Mouse (Mus musculus) brown adipose tissue, adult 24 weeks (tissue): ENCODE measurements at regions not wholly inside any gene's neighbourhood (a gene's known extent, or its start where the extent isn't known, plus 50 kb on each side); places are given as distances from the start of the nearest gene placed in this dataset.
"Not testable (repeated sequence)": the region's sequence is repeated elsewhere in the genome, so short reads cannot be mapped to it uniquely, and the experiment has no call there.

Experiments
- H3K27ac ChIP-seq: fragments of 200-500 bp; replicated peaks from 2 replicates; pipeline ENCODE4 v1.5.1; 2012; ENCODE audit warnings: low read depth, mild to moderate bottlenecking, low read length
- H3K4me1 ChIP-seq: fragments of 200-500 bp; 2 replicates; pipeline ENCODE4 v1.6.1; 2012; ENCODE audit warnings: low read length, mixed read lengths; ENCODE audit not compliant: control insufficient read depth, insufficient read depth, insufficient read length
- H3K4me3 ChIP-seq: fragments of 200-500 bp; 2 replicates; pipeline ENCODE4 v1.5.1; 2012; ENCODE audit warnings: low read depth, mild to moderate bottlenecking, low read length, moderate library complexity; ENCODE audit not compliant: insufficient read depth

GRCm38 (mm10) chr8:68958701-68959100, 250.1 kb upstream of the Zfp930 start:
- Histone ChIP-seq H3K4me1 (peaks cover 10% of the 10 kb centered on the region), H3K4me3 (no peak overlapping the region), H3K27ac (no peak overlapping the region)

- H3K4me3 ChIP-seq = no peak overlapping the region
- no peak overlapping the region for H3K27ac ChIP-seq
Measured at GRCm38 (mm10) chr8:68961981-68962380, 246.9 kb upstream of the Zfp930 start.

DNA sequence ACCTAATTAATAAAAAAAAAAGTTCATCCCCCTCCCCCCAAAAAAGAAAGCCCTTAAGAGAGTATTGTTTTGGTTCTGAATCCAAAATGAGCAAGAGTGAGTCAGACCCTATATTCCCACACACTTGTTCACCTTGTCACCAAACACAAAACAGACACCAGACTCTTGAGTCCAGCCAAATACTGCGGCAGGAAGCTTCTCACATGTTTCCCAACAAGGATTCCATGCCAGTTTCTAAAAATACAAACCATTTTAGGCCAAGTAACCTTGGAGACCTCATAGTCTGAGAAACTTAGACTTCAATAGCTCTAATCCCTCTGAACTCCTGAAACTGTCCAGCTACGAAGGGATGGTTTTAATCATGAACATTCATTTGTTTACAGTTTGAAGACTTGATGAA, 233.1 kb upstream of the Zfp930 start:
- Histone ChIP-seq H3K4me1 (peaks cover 10% of the 10 kb centered on the region), H3K27ac (no peak overlapping the region), H3K4me3 (no peak overlapping the region)

More at GRCm38 (mm10) chr8:68961981-68962380, 246.9 kb upstream of the Zfp930 start:
- no peaks in the 10 kb centered on the region for H3K4me1 ChIP-seq

GRCm38 (mm10) chr8:68977159-68977558, 231.7 kb upstream of the Zfp930 start:
- H3K4me3 ChIP-seq = no peak overlapping the region
- H3K27ac ChIP-seq = peak overlapping the region; percentile 88
- H3K4me1 ChIP-seq = peaks cover 10% of the 10 kb centered on the region

DNA sequence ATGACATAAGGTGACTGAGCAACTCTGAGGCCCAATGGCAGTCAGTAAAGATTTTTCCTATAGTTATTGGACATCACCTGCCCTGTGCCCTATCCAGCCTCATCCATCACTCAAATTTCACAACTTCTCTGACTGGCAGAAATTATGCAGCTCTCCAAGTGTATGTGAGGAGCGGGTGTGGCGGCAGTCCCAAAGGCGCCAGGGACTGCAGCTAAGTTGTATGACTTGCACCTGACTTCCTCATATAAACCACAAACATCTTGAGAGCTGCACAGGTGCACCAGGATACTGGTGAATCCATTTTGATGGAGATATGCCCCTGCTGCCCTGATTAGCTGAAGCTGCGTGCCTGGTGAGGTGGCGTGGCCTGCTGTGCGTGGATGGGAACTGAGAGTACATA, 225.7 kb upstream of the Zfp930 start:
- Histone ChIP-seq H3K27ac (peak overlapping the region; percentile 80), H3K4me1 (peaks cover 29% of the 10 kb centered on the region)
- H3K4me3 ChIP-seq = not testable (repeated sequence)

- Histone ChIP-seq H3K4me1 (peaks cover 28% of the 10 kb centered on the region), H3K27ac (peak overlapping the region; percentile 86)
Measured at GRCm38 (mm10) chr8:68983691-68984090, 225.1 kb upstream of the Zfp930 start.

DNA sequence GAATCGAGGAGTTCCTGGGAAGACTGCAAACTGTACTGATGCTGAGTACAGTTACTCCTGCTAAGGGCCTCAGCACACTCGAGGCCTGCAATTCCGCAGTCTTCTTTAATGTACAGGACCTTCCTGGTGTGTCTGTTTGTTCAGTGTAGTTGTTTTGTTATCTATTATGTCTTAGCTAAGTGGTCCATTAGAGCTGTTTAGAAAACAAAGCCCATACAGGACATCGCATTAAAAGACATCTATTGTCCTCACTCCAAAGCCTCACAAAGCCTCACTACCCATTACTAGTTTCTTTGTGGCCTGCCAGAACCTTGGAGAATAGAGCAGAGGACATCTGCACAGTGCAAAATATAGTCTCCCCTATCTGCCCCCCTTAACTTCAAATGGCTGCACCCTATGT, 224.4 kb upstream of the Zfp930 start:
- H3K27ac ChIP-seq = peak overlapping the region; percentile 86
- no peak overlapping the region for H3K4me3 ChIP-seq
- H3K4me1 ChIP-seq = peaks cover 26% of the 10 kb centered on the region

More at GRCm38 (mm10) chr8:68983691-68984090, 225.1 kb upstream of the Zfp930 start:
- H3K4me3 ChIP-seq = no peak overlapping the region

GRCm38 (mm10) chr8:68986425-68986824, 222.4 kb upstream of the Zfp930 start:
- peaks cover 23% of the 10 kb centered on the region for H3K4me1 ChIP-seq
- H3K4me3 ChIP-seq = no peak overlapping the region
- H3K27ac ChIP-seq = peak overlapping the region; percentile 65
